Mouse (Mus musculus) megakaryocyte, adult 5-6 weeks (primary cell): Measurements from ENCODE around the gene Wdr95. TPM values are rescaled to one million over a fixed set of nuclear protein-coding genes. Genes with fewer than 3 reads are reported as not detected.

Experiments used
- ATAC-seq: 2 replicates; pipeline ENCODE4 v1.8.0; 2016; ENCODE audit warnings: mild to moderate bottlenecking, inconsistent platforms; ENCODE audit not compliant: poor library complexity, severe bottlenecking
- total RNA-seq, 2 experiments: library from RNA; stranded (forward) in 1 of 2; stranded (reverse) in 1 of 2; fragments of 153-499, 151-499 nt in 1 of 2; fragments of 221-1000, 200-1000 nt in 1 of 2; gene quantifications; 2 replicates each; pipeline versions ENCODE4 v1.2.3 to v1.2.4; 2015 to 2017

Wdr95 gene
- total RNA-seq, 2 experiments from 2014 or later = 0.15 to 0.40 TPM

GRCm38 (mm10) chr5:149617776-149618425, 89.4 kb downstream of the Wdr95 start:
- ATAC-seq = no peak

- no peak for ATAC-seq
Measured at GRCm38 (mm10) chr5:149622152-149622551, 93.7 kb downstream of the Wdr95 start.

DNA sequence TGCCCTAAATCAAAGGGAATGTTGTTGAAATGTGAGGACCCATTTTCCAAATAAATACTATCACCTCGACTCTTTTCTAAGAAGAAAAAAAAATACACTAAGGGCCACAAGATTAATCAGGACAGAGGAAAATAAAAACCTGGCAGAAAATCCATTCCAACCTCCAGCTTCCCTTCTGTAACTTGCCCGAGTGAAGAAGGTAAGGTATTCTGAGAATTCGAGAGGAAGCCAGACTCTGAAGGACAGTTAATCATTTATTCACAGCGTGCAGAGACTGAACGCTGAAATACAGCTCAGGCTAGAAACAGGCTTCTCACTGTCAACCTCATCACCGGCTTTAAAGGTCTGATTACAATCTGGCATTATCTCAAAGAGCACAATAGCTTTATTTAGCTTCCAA, 94.2 kb downstream of the Wdr95 start:
- ATAC-seq = no peak

GRCm38 (mm10) chr5:149623815-149624675, 95.6 kb downstream of the Wdr95 start:
- no peak for ATAC-seq

DNA sequence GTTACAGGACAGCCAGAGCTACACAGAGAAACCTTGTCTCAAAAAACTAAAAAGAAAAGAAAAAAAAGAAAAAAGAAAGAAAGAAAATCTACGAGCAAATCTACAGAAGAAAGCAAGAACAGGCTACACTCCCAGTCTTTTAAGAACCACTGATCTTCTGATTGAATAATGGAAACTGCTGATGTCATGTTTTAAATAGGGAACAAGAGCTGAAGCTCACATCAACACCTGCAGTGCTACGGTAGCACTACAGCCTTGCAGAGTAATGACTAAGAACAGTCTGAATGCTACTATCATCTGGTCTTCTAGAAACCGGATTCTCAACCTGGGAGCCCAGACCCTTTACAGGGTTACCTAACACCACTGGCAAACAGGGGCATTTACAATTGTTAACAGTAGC, 97.1 kb downstream of the Wdr95 start:
- no peak for ATAC-seq

DNA sequence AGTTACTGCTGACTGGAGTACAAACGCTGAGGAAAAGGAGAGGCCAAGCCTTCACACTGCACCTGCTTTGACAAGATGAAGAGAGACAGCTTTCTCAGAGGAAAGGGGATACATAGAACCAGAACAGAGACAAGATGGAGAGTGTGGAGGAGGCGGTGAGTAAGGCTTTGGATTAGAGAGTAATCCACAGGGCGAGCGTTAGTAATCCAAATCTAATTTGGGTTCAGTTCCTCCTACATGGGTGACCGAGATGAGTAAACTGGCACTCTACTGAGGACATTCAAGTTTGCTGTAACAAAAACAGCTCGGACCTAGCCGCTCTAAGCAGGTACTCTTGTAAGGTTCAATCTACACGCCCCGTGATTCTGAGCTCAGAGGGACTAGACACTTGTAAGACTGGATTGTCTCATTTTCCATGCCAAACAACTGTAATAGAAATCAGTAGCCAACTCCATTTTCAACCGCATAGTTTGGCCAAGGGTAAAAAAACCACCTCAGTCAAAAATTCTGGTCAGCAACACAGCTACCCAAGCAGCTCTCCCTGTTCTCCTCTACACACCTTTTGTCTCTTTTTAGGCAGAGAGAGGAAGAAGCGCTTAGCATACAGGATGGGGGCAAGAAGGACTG, 106.0 kb downstream of the Wdr95 start:
- ATAC-seq = no peak

- ATAC-seq = no peak
Measured at GRCm38 (mm10) chr5:149635556-149635955, 107.1 kb downstream of the Wdr95 start.

DNA sequence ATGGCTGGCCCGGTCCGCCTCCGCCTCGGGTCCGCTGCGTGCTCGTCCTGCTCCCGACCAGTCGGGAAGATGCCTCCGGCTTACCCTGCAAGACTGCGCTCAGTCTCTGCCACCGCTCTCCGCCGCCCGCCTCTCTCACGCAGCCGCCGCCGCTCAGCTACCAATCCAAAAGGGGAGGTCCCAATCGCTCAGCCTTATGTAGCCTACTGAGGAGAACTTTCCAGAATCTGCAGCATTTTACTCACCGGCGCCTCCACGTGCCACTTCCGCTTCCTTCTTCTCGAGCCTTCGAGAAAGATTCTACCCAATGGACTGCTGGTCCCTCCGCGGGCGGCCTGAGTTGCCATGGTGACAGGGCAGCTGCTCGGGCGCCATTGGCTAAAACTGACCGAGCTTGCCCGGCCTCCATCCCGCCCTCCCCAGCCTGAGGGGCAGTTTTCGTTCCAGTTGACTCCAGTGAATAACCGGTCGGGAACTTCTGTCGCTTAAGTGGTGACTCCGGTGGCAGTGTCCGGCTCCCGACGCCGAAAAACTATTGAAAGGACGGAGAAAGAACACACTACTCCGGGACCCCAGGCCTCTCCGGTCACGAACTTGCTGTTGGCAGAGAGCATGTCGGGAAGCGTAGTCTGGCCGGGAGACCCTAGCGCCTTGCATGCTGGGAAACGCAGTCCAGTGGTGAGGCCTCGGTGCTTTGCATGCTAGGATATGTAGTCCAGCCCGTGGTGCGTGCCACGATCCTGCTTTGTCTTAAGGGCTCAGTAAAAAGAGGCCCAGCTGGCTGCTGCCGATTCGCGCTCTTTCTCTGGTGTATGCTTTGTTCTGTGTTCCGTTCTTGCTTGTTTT, 107.8 kb downstream of the Wdr95 start, which contains the start of gene Hsph1:
Gene Hsph1 (minus strand): TSS at position 302 of the 846 bp plus-strand sequence.
- ATAC-seq = peak; percentile 94

DNA sequence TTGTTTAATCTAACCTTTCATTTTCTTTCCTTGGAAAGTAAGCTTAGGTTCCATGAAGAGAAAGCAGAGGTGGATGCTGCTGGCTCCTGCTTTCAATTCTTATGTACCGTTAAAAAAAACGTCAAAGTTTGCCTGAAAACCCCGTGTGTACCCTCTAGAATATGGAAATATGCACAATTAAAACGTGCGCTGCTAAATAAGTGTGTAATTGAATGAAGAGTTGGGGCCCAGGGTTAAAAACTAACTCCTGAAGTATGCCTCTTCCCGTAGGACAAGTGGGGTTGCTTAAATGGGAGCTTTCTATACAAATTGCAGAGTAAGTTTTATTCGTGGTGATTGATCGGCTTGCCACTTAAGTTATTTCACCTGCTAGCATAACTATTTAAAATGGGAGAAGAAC, 108.8 kb downstream of the Wdr95 start:
- no peak for ATAC-seq

- no peak for ATAC-seq
Measured at GRCm38 (mm10) chr5:149641277-149641892, 112.9 kb downstream of the Wdr95 start.

GRCm38 (mm10) chr5:149642366-149642765, 113.9 kb downstream of the Wdr95 start:
- ATAC-seq = no peak

DNA sequence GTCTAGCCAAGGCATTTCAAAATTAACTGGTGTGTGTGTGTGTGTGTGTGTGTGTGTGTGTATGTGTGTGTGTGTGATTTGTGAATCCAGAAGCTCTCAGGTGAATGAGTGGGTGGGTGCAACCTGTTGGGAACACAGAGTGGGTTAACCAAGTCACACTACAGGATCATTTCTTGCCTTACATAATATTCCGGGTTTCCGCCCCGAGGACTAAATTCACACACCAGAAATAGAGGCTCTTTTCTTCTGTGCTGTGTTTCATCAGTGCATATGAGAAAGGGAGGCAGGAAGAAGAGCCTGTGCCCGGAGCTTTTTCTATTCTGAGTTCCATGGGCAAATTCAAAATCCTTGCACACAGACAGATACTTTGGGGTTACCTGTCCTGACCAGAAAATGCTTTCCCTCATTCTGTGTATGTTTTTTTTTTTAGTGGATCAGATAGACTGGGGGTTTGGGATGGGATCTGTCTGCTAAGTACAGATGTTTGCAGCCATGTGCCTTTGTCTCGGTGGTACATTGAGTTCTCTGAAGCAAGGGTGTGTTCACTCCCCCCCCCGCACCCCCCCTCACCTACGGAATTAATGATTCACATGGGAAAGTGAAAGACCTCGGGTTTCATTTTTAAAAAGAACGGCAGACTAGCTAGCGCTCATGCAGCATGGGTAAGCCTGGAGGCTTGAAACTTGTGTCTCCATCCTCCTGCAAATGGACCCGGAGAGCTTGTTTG, 114.5 kb downstream of the Wdr95 start:
- no peak for ATAC-seq

- ATAC-seq = no peak
Measured at GRCm38 (mm10) chr5:149647367-149648115, 119.1 kb downstream of the Wdr95 start.

DNA sequence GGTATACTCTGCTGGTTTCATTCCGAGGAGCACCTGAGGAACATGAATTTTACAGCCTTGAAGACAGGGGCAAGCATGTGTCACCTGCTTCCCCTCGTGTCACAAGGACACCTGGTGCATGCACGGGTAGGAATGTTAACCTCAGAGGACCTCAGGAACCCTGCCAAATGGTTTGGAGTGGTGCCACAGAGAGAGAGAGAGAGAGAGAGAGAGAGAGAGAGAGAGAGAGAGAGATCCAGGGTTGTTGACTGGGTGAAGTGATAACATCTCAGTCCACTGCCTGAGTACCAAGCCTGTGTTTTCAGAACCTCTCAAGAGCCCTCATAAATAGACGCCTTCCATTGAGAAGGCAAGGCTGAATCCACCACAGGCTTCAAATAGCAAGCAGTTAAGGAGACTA, 119.7 kb downstream of the Wdr95 start:
- ATAC-seq = no peak

DNA sequence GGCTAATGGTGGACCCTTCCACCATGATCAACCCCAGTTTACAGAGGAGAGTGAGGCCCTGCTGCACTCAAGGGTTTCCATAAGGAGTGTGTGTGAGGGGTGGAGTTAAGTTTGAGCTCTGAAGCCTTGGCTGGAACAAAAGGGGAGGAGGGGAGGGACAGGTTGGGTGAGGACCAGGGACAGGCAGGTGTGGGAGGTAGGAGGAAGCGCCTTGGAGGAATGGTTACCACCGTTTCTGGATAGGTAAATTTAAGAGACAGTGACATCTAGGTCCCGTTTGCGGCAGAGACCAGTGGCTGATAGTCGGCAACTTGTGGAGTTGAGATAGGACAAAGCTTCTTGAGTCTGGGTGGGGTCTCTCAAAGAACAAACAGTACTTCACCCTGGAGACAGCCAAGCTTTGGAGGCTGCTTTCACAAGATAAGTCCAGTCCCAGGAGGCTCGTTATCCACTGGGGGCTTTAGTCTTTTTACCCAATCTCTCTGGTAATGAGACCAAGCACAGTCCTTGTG, 120.5 kb downstream of the Wdr95 start:
- peak; percentile 57 for ATAC-seq

- ATAC-seq = peak; percentile 4; the same call in 1 of the 2 replicates
Measured at GRCm38 (mm10) chr5:149649499-149650178, 121.2 kb downstream of the Wdr95 start.

DNA sequence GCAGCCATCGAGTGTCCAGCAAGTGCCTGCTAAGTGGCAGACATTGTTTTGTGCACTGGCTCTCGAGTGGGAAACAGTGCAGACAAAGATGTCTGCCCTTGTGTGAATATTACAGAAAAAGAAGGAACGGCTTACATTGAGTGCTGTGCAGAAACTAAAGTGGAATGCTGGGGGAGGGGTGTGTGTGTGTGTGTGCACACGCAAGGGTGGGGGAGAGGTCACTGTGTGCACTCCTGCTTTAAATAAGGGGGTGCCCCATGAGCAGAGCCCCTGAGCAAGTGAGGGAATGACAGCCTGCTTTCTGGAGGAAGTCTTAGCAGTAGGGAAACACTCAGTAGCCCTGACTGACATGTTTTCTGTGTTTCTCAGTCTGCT, 121.7 kb downstream of the Wdr95 start:
- ATAC-seq = no peak

GRCm38 (mm10) chr5:149655636-149656035, 127.2 kb downstream of the Wdr95 start:
- no peak for ATAC-seq
